Mouse (Mus musculus): Measurements from ENCODE around the gene Abca3. TPM values are rescaled to one million over a fixed set of nuclear protein-coding genes. Genes with fewer than 3 reads are reported as not detected.

The Abca3 gene
- polyA plus RNA-seq, 1 experiment from 2014 or later: 12.8 TPM

DNA sequence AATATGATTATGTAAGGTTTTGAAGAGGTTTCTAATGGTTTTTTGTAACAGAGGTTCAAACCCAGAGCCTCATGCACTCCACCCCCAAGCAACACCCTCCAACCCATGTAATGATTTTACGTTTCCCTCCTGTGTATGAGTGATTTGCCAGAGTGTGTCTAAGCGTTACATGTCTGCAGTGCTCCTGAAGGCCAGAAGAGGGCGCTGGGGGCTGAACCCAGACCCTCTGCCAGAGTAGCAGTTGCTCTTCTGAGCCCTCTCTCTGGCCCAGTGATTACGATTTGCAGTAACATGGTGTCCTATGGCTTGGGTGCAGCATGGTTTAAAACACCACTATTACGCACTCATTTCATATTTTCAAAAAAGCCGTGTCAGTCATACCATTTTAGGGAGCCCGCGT lies 39.4 kb downstream of the Abca3 start:
- 68% methylated on average over 8 of the region's 8 CpGs for WGBS

DNA sequence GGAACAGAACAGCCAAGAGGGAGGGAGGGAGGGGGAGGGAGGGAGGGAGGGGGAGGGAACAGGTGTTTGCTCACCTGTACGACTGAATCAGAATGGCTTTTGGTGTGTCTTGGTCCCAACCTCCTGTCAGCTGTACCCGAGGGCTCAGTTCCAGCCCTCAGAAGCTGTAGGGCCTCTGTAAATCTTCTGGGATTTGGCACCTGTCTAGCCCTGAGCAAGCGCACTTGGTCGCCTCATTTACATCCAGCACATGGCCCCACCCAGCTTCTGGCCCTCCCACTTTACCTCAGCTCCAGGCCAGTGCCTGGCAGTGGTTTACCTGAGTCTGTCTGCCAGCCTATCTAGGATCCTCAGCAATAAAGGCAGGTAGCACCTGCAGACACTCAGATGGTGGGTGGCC lies 41.8 kb downstream of the Abca3 start:
- Histone ChIP-seq H3K4me3 (ENCODE audit: low read depth, low read length) (no peak overlapping the region), H3K9ac (ENCODE audit: low read length) (no peak overlapping the region), H3K27me3 (replicated peaks; ENCODE audit: control insufficient read depth, insufficient read depth, low read length) (no peaks in the 10 kb centered on the region), H3K4me1 (replicated peaks; ENCODE audit: control insufficient read depth, insufficient read depth, low read length) (no peaks in the 10 kb centered on the region), H3K36me3 (ENCODE audit: control insufficient read depth, insufficient read depth, low read length) (no peaks in the 10 kb centered on the region), H3K27ac (ENCODE audit: low read depth) (no peak overlapping the region), H3K9me3 (ENCODE audit: control insufficient read depth, low read length) (no peaks in the 10 kb centered on the region), H3K4me2 (ENCODE audit: low read length) (no peak overlapping the region)
- WGBS: 22% methylated on average over 3 of the region's 4 CpGs
- ATAC-seq (replicated peaks; ENCODE audit: low FRiP score, low TSS enrichment, low read depth) (peak; percentile 67; the same call in 1 of the 2 replicates), DNase-seq (ENCODE audit: low spot score) (peak; percentile 54)

More for the DNA sequence above, 39.4 kb downstream of the Abca3 start:
- H3K4me1 ChIP-seq (replicated peaks; ENCODE audit: control insufficient read depth, insufficient read depth, low read length): no peaks in the 10 kb centered on the region
- H3K27me3 ChIP-seq (replicated peaks; ENCODE audit: control insufficient read depth, insufficient read depth, low read length): no peaks in the 10 kb centered on the region
- H3K4me2 ChIP-seq (ENCODE audit: low read length): no peak overlapping the region
- H3K9ac ChIP-seq (ENCODE audit: low read length): no peak overlapping the region
- no peak for ATAC-seq (replicated peaks; ENCODE audit: low FRiP score, low TSS enrichment, low read depth)
- DNase-seq (ENCODE audit: low spot score): no peak
- 0 out of 2 replicates have a peak, but pooled peaks cover 4% of the 10 kb centered on the region for H3K36me3 ChIP-seq (ENCODE audit: control insufficient read depth, insufficient read depth, low read length)
- H3K9me3 ChIP-seq (ENCODE audit: control insufficient read depth, low read length): no peaks in the 10 kb centered on the region
- H3K4me3 ChIP-seq (ENCODE audit: low read depth, low read length): no peak overlapping the region
- no peak overlapping the region for H3K27ac ChIP-seq (ENCODE audit: low read depth)

- ATAC-seq (replicated peaks; ENCODE audit: low FRiP score, low TSS enrichment, low read depth) (no peak), DNase-seq (ENCODE audit: low spot score) (no peak)
- Histone ChIP-seq H3K9me3 (ENCODE audit: control insufficient read depth, low read length) (no peaks in the 10 kb centered on the region), H3K9ac (ENCODE audit: low read length) (no peak overlapping the region), H3K4me1 (replicated peaks; ENCODE audit: control insufficient read depth, insufficient read depth, low read length) (no peaks in the 10 kb centered on the region), H3K27me3 (replicated peaks; ENCODE audit: control insufficient read depth, insufficient read depth, low read length) (no peaks in the 10 kb centered on the region), H3K27ac (ENCODE audit: low read depth) (no peak overlapping the region), H3K4me2 (ENCODE audit: low read length) (no peak overlapping the region), H3K36me3 (ENCODE audit: control insufficient read depth, insufficient read depth, low read length) (no peaks in the 10 kb centered on the region), H3K4me3 (ENCODE audit: low read depth, low read length) (no peak overlapping the region)
- 82% methylated on average over 7 of the region's 7 CpGs for WGBS
These were observed 42.7 kb downstream of the Abca3 start for GRCm38 (mm10) chr17:24394456-24394855.

- no peak overlapping the region for H3K9ac ChIP-seq (ENCODE audit: low read length)
- no peaks in the 10 kb centered on the region for H3K27me3 ChIP-seq (replicated peaks; ENCODE audit: control insufficient read depth, insufficient read depth, low read length)
- DNase-seq (ENCODE audit: low spot score) (no peak), ATAC-seq (replicated peaks; ENCODE audit: low FRiP score, low TSS enrichment, low read depth) (0 out of 2 replicates have a peak, but pooled peaks have one; percentile 32)
- H3K27ac ChIP-seq (ENCODE audit: low read depth): no peak overlapping the region
- H3K4me1 ChIP-seq (replicated peaks; ENCODE audit: control insufficient read depth, insufficient read depth, low read length): no peaks in the 10 kb centered on the region
- no peak overlapping the region for H3K4me3 ChIP-seq (ENCODE audit: low read depth, low read length)
- H3K9me3 ChIP-seq (ENCODE audit: control insufficient read depth, low read length): no peaks in the 10 kb centered on the region
- no peak overlapping the region for H3K4me2 ChIP-seq (ENCODE audit: low read length)
- H3K36me3 ChIP-seq (ENCODE audit: control insufficient read depth, insufficient read depth, low read length): peaks cover 16% of the 10 kb centered on the region
- WGBS: 75% methylated on average over 3 of the region's 3 CpGs
These were observed 50.6 kb downstream of the Abca3 start for GRCm38 (mm10) chr17:24402371-24402770.

GRCm38 (mm10) chr17:24407116-24407803 lies 55.5 kb downstream of the Abca3 start:
- H3K36me3 ChIP-seq (ENCODE audit: control insufficient read depth, insufficient read depth, low read length): peaks cover 46% of the 10 kb centered on the region
- H3K27ac ChIP-seq (ENCODE audit: low read depth): no peak overlapping the region
- ATAC-seq (replicated peaks; ENCODE audit: low FRiP score, low TSS enrichment, low read depth): no peak
- WGBS: 87% methylated on average over 12 of the region's 12 CpGs
- no peaks in the 10 kb centered on the region for H3K27me3 ChIP-seq (replicated peaks; ENCODE audit: control insufficient read depth, insufficient read depth, low read length)
- H3K4me3 ChIP-seq (ENCODE audit: low read depth, low read length): no peak overlapping the region
- no peak overlapping the region for H3K4me2 ChIP-seq (ENCODE audit: low read length)
- no peak overlapping the region for H3K9ac ChIP-seq (ENCODE audit: low read length)
- H3K9me3 ChIP-seq (ENCODE audit: control insufficient read depth, low read length): no peaks in the 10 kb centered on the region
- DNase-seq (ENCODE audit: low spot score): no peak
- H3K4me1 ChIP-seq (replicated peaks; ENCODE audit: control insufficient read depth, insufficient read depth, low read length): no peaks in the 10 kb centered on the region

- ATAC-seq (replicated peaks; ENCODE audit: low FRiP score, low TSS enrichment, low read depth) (peak; percentile 43), DNase-seq (ENCODE audit: low spot score) (peak; percentile 66)
- H3K4me3 ChIP-seq (ENCODE audit: low read depth, low read length): peak overlapping the region; percentile 94
- WGBS: 29% methylated on average over 22 of the region's 22 CpGs
- peaks cover 56% of the 10 kb centered on the region for H3K36me3 ChIP-seq (ENCODE audit: control insufficient read depth, insufficient read depth, low read length)
- no peaks in the 10 kb centered on the region for H3K9me3 ChIP-seq (ENCODE audit: control insufficient read depth, low read length)
- no peaks in the 10 kb centered on the region for H3K27me3 ChIP-seq (replicated peaks; ENCODE audit: control insufficient read depth, insufficient read depth, low read length)
- peak overlapping the region; percentile 72 for H3K9ac ChIP-seq (ENCODE audit: low read length)
- peak overlapping the region; percentile 92 for H3K27ac ChIP-seq (ENCODE audit: low read depth)
- peaks cover 16% of the 10 kb centered on the region for H3K4me1 ChIP-seq (replicated peaks; ENCODE audit: control insufficient read depth, insufficient read depth, low read length)
- peak overlapping the region; percentile 72 for H3K4me2 ChIP-seq (ENCODE audit: low read length)
These were observed 61.9 kb downstream of the Abca3 start for GRCm38 (mm10) chr17:24413557-24414211.

DNA sequence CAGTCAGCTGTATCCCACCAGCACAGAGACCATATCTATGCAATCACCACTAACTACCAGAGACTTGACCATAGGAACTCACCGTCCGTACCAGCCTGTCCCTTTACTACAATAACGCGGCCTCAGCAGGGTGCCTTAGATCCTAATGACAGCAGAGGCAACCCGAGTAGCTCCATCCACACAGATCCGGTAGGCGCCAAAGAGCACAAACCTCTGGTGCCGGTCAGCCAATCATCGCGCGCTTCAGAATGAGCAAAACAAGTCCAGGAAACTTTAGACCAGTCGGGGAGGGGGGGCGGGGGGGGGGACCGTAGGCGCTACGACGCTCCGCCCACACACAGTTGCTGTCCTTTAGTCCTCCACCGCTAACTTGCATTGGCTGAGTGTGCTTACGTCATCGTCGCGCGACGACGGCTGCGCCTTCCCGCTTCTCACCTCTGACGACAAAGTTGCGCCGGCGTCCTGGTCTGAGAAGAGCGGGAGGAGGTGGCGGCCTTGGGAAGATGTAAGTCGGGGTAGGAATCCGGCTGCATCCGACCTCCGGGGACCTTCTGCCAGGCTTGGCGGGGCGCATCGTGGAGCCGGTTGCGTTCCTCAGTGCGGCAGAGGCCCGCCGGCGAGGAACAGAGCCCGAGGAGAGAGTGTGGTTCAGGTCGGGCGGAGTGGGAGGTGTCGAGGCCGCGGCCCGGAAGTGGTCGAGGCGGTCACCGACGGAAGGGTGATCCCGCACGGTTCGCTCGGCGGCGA lies 62.7 kb downstream of the Abca3 start, which contains the start of gene Rnps1:
Rnps1 (plus strand) TSS at position 336 of the 747 bp plus-strand sequence.
- Histone ChIP-seq H3K4me1 (replicated peaks; ENCODE audit: control insufficient read depth, insufficient read depth, low read length) (peaks cover 16% of the 10 kb centered on the region), H3K27me3 (replicated peaks; ENCODE audit: control insufficient read depth, insufficient read depth, low read length) (no peaks in the 10 kb centered on the region), H3K4me2 (ENCODE audit: low read length) (peak within 1 kb of the TSS; percentile 95), H3K36me3 (ENCODE audit: control insufficient read depth, insufficient read depth, low read length) (peaks cover 56% of the 10 kb centered on the region), H3K9me3 (ENCODE audit: control insufficient read depth, low read length) (no peaks in the 10 kb centered on the region), H3K27ac (ENCODE audit: low read depth) (peak within 1 kb of the TSS; percentile 92), H3K4me3 (ENCODE audit: low read depth, low read length) (peak within 1 kb of the TSS; percentile 94), H3K9ac (ENCODE audit: low read length) (peak within 1 kb of the TSS; percentile 86)
- DNase-seq (ENCODE audit: low spot score) (peak; percentile 99), ATAC-seq (replicated peaks; ENCODE audit: low FRiP score, low TSS enrichment, low read depth) (peak; percentile 93)
- WGBS: under 1% methylated on average over 63 of the region's 64 CpGs

GRCm38 (mm10) chr17:24415011-24415410 lies 63.3 kb downstream of the Abca3 start:
- H3K9ac ChIP-seq (ENCODE audit: low read length): peak overlapping the region; percentile 86
- 0% methylated on average over 21 of the region's 21 CpGs for WGBS
- H3K36me3 ChIP-seq (ENCODE audit: control insufficient read depth, insufficient read depth, low read length): peaks cover 56% of the 10 kb centered on the region
- H3K4me3 ChIP-seq (ENCODE audit: low read depth, low read length): peak overlapping the region; percentile 94
- peak overlapping the region; percentile 92 for H3K27ac ChIP-seq (ENCODE audit: low read depth)
- no peaks in the 10 kb centered on the region for H3K9me3 ChIP-seq (ENCODE audit: control insufficient read depth, low read length)
- ATAC-seq (replicated peaks; ENCODE audit: low FRiP score, low TSS enrichment, low read depth) (no peak), DNase-seq (ENCODE audit: low spot score) (no peak)
- peak overlapping the region; percentile 95 for H3K4me2 ChIP-seq (ENCODE audit: low read length)
- H3K4me1 ChIP-seq (replicated peaks; ENCODE audit: control insufficient read depth, insufficient read depth, low read length): peaks cover 16% of the 10 kb centered on the region
- H3K27me3 ChIP-seq (replicated peaks; ENCODE audit: control insufficient read depth, insufficient read depth, low read length): no peaks in the 10 kb centered on the region
